Mouse (Mus musculus): ENCODE results near the gene Cep19.

Cep19 gene

GRCm38 (mm10) chr16:32144592-32144991 is 45.0 kb downstream of the Cep19 start:
- DNase-seq (ENCODE audit: low spot score), result no peak

- DNase-seq (ENCODE audit: low spot score), result peak; percentile 18
These were observed 48.1 kb downstream of the Cep19 start for GRCm38 (mm10) chr16:32147589-32148207.

- DNase-seq (ENCODE audit: low spot score), result no peak
These were observed 54.4 kb downstream of the Cep19 start for GRCm38 (mm10) chr16:32153976-32154375.

- no peak for DNase-seq (ENCODE audit: low spot score)
These were observed 54.8 kb downstream of the Cep19 start for GRCm38 (mm10) chr16:32154437-32154836.

GRCm38 (mm10) chr16:32156719-32157118 is 57.1 kb downstream of the Cep19 start:
- DNase-seq (ENCODE audit: low spot score), result no peak

GRCm38 (mm10) chr16:32157369-32157768 is 57.8 kb downstream of the Cep19 start:
- DNase-seq (ENCODE audit: low spot score), result no peak

Data from embryo, embryonic 10.5 days (tissue).